Mouse (Mus musculus) hindbrain, embryonic 11.5 days (tissue): ENCODE data around the gene Nkd1. TPM values are rescaled to one million over a fixed set of nuclear protein-coding genes. Genes with fewer than 3 reads are reported as not detected.

Experiments used
- ATAC-seq: fragments of 200-750 bp; cut with Nextera tagmentation; 2 replicates; pipeline ENCODE4 v1.8.0; 2017; ENCODE audit warnings: mild to moderate bottlenecking, moderate TSS enrichment, moderate library complexity; ENCODE audit not compliant: low FRiP score
- DNase-seq: peaks from one replicate; pipeline ENCODE4 v3.0.0-alpha.2; 2015; ENCODE audit warnings: low spot score
- H3K27ac ChIP-seq: fragments of 300-500 bp; sonication (generic); 2 replicates; pipeline ENCODE4 v1.5.1; 2014; ENCODE audit warnings: mild to moderate bottlenecking, low read depth, low read length
- H3K27me3 ChIP-seq: fragments of 300-500 bp; sonication (generic); 2 replicates; pipeline ENCODE4 v1.6.1; 2014; ENCODE audit warnings: mild to moderate bottlenecking, low read length, moderate library complexity, mixed read lengths; ENCODE audit not compliant: control insufficient read depth, insufficient read depth
- H3K36me3 ChIP-seq: fragments of 300-500 bp; sonication (generic); 2 replicates; pipeline ENCODE4 v1.6.1; 2014; ENCODE audit warnings: mild to moderate bottlenecking, low read length, moderate library complexity, mixed read lengths; ENCODE audit not compliant: control insufficient read depth, insufficient read depth
- H3K4me1 ChIP-seq: fragments of 300-500 bp; sonication (generic); replicated peaks from 2 replicates; pipeline ENCODE4 v1.6.1; 2014; ENCODE audit warnings: low read length, mixed read lengths; ENCODE audit not compliant: control insufficient read depth, insufficient read depth
- H3K4me2 ChIP-seq: fragments of 300-500 bp; sonication (generic); replicated peaks from 2 replicates; pipeline ENCODE4 v1.6.1; 2014; ENCODE audit warnings: mild to moderate bottlenecking, low read depth, low read length
- H3K4me3 ChIP-seq: fragments of 300-500 bp; sonication (generic); 2 replicates; pipeline ENCODE4 v1.5.1; 2014; ENCODE audit warnings: low read depth, low read length
- H3K9ac ChIP-seq: fragments of 300-500 bp; sonication (generic); 2 replicates; pipeline ENCODE4 v1.6.1; 2014; ENCODE audit warnings: low read depth, low read length
- H3K9me3 ChIP-seq: fragments of 300-500 bp; sonication (generic); 2 replicates; pipeline ENCODE4 v1.6.1; 2016; ENCODE audit warnings: low read length; ENCODE audit not compliant: control insufficient read depth
- WGBS: fragments of 180-500 bp; shearing (Covaris S2); extraction: QIAGEN DNeasy Blood & Tissue Kit; methylation state at CpG from one replicate; pipeline ENCODE4 v1.1.7; 2014; 5-methylcytosine and 5-hydroxymethylcytosine counted together
- polyA plus RNA-seq: library from polyadenylated mRNA; unstranded; fragments of >200 nt; fragmentation: Nextera tagmentation; extraction: Ambion mirVana; gene quantifications from 2 replicates; pipeline ENCODE4 v1.2.1, GENCODE M21; 2014

The Nkd1 gene
- polyA plus RNA-seq, 1 experiment from 2014 or later = 89.8 TPM

DNA sequence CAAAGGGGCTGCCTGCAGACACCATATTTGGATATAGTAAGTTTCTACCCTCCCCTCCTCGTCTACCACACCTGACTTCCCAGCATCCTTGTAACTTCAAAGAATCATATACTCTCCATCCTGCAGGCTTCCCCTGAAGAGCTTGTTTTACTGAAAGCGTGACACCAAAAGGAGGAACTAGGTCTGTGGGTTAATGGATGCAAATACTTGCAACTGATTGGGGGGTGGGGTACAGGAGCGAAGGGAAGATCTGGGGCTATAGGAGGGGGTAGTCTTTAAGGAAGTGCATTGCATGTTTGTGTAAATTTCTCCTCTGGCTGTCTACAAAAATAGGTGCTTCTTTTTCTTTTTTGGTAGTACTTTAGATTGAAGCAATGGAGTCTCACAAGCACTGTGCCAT, 105.3 kb downstream of the Nkd1 start:
- no peak overlapping the region for H3K4me3 ChIP-seq
- WGBS = 71% methylated on average over 3 of the region's 3 CpGs
- no peak overlapping the region for H3K4me2 ChIP-seq

DNA sequence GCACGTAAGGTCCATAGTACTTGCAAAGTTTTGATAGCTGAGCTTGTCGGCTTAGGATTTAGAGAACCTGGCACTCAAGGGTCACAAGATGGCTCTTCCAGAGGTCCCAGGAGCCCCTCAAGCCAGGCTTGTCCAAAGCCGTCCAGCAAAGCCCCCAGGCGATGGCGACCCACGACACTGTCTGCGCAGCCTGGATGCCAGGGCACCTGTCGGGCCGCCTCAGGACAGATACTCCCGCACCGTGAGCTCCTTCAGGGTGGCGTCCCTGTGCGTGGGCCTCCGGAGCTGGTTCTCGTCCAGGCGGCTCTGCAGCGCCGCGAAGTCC, 105.7 kb downstream of the Nkd1 start:
- H3K36me3 ChIP-seq = no peaks in the 10 kb centered on the region
- H3K27me3 ChIP-seq = peaks cover 9% of the 10 kb centered on the region; the same call in 1 of the 2 replicates
- ATAC-seq = peak; percentile 51; the same call in 1 of the 2 replicates
- H3K27ac ChIP-seq = 0 out of 2 replicates have a peak overlapping the region, but pooled peaks have one; percentile 54
- H3K4me1 ChIP-seq = peaks cover 5% of the 10 kb centered on the region; the same call in 1 of the 2 replicates
- peak overlapping the region; percentile 50 for H3K4me3 ChIP-seq
- DNase-seq = no peak
- 10% methylated on average over 18 of the region's 19 CpGs for WGBS
- peak overlapping the region; percentile 95 for H3K4me2 ChIP-seq
- peak overlapping the region; percentile 79 for H3K9ac ChIP-seq
- no peaks in the 10 kb centered on the region for H3K9me3 ChIP-seq

More for the DNA sequence above, 105.3 kb downstream of the Nkd1 start:
- no peak for ATAC-seq
- Histone ChIP-seq H3K9me3 (no peaks in the 10 kb centered on the region), H3K27me3 (peaks cover 9% of the 10 kb centered on the region; the same call in 1 of the 2 replicates), H3K27ac (no peak overlapping the region), H3K36me3 (no peaks in the 10 kb centered on the region), H3K4me1 (peaks cover 5% of the 10 kb centered on the region; the same call in 1 of the 2 replicates), H3K9ac (no peak overlapping the region)
- no peak for DNase-seq

DNA sequence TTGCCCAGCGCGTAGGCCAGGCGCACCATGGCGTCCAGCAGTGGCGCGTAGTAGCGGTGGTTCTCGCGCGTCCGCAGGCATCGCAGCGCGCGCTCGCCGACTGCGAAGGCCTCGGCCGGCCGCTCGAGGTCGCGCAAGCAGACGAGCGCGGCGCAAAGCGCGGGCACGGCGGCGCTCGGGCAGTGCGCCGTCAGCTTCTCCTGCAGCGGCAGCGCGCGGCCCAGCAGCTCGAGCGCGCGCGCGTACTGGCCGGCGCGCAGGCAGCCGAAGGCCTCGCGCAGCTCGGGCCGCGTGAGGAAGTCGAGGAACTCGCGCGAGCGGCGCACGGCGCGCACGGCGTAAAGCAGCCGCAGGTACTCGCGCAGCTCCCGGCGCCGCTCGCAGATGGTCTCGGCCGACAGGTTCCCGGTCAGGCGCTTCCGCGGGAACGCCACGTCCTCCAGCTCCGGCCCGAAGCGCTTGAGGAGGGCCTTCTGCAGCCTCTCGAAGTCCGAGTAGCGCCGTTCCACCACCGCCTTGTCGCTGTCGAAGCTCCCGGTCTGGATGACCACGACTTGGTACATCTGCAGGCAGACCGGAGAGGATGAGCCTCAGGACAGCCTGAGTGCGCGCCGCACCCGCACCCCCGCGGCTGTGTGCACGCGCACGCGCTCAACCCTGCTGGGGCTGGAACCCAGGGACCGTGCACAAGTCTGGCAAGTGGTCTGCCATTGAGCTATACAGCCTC, 106.3 kb downstream of the Nkd1 start:
- H3K27me3 ChIP-seq = peaks cover 9% of the 10 kb centered on the region; the same call in 1 of the 2 replicates
- ATAC-seq (peak; percentile 77), DNase-seq (peak; percentile 92)
- peak overlapping the region; percentile 50 for H3K4me3 ChIP-seq
- WGBS = under 1% methylated on average over 99 of the region's 105 CpGs
- no peaks in the 10 kb centered on the region for H3K36me3 ChIP-seq
- H3K4me2 ChIP-seq = peak overlapping the region; percentile 95
- no peaks in the 10 kb centered on the region for H3K9me3 ChIP-seq
- H3K4me1 ChIP-seq = peaks cover 5% of the 10 kb centered on the region; the same call in 1 of the 2 replicates
- peak overlapping the region; percentile 79 for H3K9ac ChIP-seq
- H3K27ac ChIP-seq = 0 out of 2 replicates have a peak overlapping the region, but pooled peaks have one; percentile 54

DNA sequence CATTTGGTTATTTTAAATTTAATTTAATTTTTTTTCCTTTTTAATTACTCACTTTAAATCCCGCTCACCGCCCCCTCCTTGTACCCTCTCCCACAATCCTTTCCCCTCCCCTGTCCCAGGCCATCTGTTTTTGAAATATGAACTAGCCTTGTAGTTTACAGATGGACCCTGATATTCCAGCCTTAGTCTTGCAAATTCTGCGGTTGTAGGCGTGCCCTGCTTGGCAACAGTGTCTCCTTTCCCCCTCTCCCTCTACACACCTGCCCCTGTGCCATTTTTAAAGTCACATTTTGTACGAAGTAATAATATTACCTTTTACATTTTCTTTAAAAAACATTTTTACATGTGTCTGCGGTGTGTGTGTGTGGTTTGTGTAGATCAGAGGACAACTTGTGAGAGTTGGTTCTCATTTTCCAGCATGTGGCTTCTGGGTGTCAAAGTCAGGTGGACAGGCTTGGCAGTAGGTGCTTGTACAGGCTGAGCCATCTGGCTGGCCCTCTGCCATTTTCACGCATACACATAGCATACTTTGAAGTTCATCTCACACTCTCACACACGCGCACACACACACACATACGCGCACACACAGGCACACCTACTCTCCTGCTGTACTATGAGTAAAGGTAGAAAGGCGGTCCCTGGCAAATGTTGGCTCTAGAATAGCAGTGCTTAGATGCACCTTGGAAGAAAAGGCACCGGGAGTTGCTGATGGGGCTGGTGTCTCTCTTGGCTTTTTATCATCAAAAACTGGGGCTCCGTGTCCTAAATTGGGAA, 107.0 kb downstream of the Nkd1 start:
- Histone ChIP-seq H3K27me3 (peaks cover 9% of the 10 kb centered on the region; the same call in 1 of the 2 replicates), H3K36me3 (no peaks in the 10 kb centered on the region), H3K9ac (peak overlapping the region; percentile 79), H3K4me1 (peaks cover 5% of the 10 kb centered on the region; the same call in 1 of the 2 replicates), H3K9me3 (no peaks in the 10 kb centered on the region), H3K27ac (no peak overlapping the region), H3K4me3 (peak overlapping the region; percentile 50), H3K4me2 (peak overlapping the region; percentile 95)
- ATAC-seq (peak; percentile 8; the same call in 1 of the 2 replicates), DNase-seq (no peak)
- WGBS = 63% methylated on average over 14 of the region's 14 CpGs

DNA sequence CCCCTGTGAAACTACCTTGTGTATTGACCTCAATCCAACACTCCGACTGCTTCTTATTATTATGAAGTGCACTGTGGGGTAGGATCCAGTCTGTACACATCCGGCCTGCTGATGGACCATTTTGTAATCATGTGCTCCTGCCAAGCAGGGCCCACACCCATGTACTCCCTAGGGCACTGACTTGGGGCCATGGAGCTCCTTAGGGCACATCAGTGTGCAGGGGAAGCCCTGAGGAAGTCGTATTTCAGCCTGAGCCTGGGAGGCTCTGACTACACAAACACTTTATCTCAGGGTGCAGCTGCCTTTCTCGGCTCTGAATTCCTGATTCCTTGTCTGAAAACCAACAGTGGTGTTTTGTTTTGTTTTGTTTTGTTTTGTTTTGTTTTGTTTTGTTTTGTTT, 109.1 kb downstream of the Nkd1 start:
- no peak for ATAC-seq
- no peak for DNase-seq
- H3K4me2 ChIP-seq = no peak overlapping the region
- H3K9me3 ChIP-seq = no peaks in the 10 kb centered on the region
- H3K27me3 ChIP-seq = peaks cover 9% of the 10 kb centered on the region; the same call in 1 of the 2 replicates
- no peak overlapping the region for H3K9ac ChIP-seq
- no peaks in the 10 kb centered on the region for H3K36me3 ChIP-seq
- 79% methylated on average over 4 of the region's 4 CpGs for WGBS
- no peak overlapping the region for H3K27ac ChIP-seq
- peaks cover 5% of the 10 kb centered on the region; the same call in 1 of the 2 replicates for H3K4me1 ChIP-seq
- no peak overlapping the region for H3K4me3 ChIP-seq

DNA sequence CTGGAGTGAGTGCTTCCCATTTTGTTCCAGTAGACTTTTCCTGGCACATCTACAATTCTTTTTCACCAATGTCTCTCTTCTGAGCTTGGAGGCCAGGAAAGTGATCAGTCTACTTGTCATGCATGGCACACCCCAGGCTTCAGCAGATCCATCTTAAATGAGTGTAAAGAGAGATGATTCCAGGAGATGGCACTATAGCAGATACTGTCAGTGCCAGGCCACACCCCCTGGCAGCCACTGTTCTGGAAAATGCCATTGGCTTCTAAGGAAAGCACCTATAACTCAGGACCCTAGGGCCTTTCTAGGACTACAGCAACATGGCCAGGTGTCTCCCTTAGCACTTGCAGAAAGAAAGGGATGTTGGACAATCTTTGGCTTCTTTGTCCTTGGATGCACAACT, 109.9 kb downstream of the Nkd1 start:
- no peak for DNase-seq
- Histone ChIP-seq H3K9ac (no peak overlapping the region), H3K4me2 (no peak overlapping the region), H3K36me3 (no peaks in the 10 kb centered on the region), H3K27me3 (peaks cover 9% of the 10 kb centered on the region; the same call in 1 of the 2 replicates), H3K4me1 (peaks cover 5% of the 10 kb centered on the region; the same call in 1 of the 2 replicates), H3K9me3 (no peaks in the 10 kb centered on the region), H3K27ac (no peak overlapping the region), H3K4me3 (no peak overlapping the region)
- no peak for ATAC-seq

DNA sequence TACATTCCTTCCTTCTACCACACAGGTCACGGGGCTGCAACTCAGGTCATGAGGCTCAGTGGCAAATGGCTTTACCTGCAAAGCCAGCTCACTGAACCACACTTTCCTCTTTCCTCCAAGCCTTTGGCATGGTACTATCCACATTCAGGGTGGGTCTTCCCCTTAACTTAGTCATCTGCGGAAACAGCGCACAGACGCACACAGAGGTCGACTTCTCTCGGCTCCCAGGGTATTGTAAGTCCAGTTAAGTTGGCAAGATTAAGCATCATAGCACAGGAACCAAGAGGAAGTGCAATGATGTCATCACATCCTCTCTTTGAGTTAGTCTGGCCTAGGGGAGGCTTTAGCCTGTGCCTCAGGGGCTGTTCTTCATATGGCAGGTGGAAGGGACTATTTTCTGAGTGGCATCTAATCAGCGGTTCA, 112.2 kb downstream of the Nkd1 start:
- Histone ChIP-seq H3K4me3 (no peak overlapping the region), H3K4me1 (no peaks in the 10 kb centered on the region), H3K4me2 (no peak overlapping the region), H3K27me3 (no peaks in the 10 kb centered on the region), H3K9ac (no peak overlapping the region), H3K36me3 (no peaks in the 10 kb centered on the region), H3K27ac (no peak overlapping the region), H3K9me3 (no peaks in the 10 kb centered on the region)
- WGBS = 90% methylated on average over 7 of the region's 7 CpGs
- ATAC-seq (no peak), DNase-seq (no peak)

DNA sequence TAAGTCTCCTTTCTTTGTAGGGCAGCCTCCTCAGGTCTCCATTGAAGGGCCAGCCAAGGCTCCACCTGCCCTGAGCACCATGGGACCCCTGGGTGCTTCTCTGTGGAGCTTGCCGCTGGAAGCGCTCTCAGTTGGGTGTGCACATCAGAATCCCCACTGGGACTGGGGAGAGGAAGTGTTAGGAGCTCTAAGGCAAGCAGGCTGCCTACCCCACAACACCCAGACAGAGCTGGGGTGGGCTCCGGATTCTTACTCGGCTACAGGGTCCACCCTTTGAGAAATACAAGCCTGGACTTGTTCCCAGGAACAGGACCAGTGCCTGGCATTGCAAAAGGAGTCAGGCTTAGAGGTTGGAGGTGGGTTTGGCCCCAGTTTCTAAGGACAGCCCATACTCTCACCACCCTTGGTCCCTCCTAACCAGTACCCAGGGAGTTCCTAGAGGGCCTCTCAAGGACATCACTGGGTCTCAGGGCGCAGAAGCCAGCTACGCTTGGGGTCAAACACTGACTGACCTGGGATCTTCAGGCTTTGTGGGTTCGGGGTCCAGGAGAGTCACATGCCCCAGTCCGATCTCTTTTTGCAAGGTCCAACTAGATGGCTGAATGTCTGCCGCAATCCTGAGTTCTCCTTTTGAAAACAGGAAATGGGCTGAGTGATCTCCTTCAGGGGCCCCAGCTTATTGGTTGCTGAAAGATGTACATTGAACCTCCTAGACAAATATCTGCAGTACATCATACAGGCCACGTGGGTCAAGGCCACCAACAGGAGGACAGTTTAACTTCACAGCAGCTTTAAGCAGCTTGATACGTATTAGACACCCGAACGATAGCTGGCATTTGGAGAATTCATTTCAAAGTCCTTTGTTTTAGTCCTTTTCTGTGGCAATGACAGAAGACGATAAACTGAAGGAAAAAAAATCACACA, 114.6 kb downstream of the Nkd1 start, which contains the start of gene Snx20:
Gene Snx20, minus strand, starts transcription at position 655 of the 924 bp plus-strand sequence.
- Histone ChIP-seq H3K36me3 (no peaks in the 10 kb centered on the region), H3K9me3 (no peaks in the 10 kb centered on the region), H3K4me3 (no peak within 1 kb of the TSS), H3K27me3 (no peaks in the 10 kb centered on the region), H3K4me1 (no peaks in the 10 kb centered on the region), H3K4me2 (no peak within 1 kb of the TSS), H3K9ac (no peak within 1 kb of the TSS), H3K27ac (no peak within 1 kb of the TSS)
- 82% methylated on average over 14 of the region's 14 CpGs for WGBS
- ATAC-seq (no peak), DNase-seq (no peak)
